Mouse (Mus musculus) heart, adult 11 months (tissue): ENCODE data around the gene Rps6ka6.

Experiments used
- DNase-seq: peaks from one replicate; pipeline ENCODE4 v3.0.0; 2022

The Rps6ka6 gene

DNA sequence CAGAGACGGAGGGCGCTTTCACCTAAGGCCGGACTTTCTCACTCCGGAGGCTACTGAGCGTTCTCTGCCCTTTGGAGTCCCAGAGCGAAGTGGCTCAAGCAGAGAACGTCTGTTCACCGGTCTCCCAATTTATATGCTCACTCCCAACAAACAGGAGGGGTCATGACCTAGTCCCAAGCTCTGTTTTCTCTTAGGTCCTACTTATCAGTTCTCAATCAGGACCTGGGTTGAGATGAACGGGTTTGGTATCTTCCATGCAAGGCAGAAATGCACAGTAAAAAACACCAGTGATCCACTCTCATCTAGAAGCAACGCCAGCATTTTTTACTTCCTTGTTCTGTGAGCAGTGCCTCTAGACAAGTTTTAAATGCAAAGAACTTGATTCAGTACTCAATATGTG is at the start of gene Rps6ka6:
Gene Rps6ka6 (minus strand): TSS at position 101 of the 400 bp plus-strand sequence.
- no peak for DNase-seq

DNA sequence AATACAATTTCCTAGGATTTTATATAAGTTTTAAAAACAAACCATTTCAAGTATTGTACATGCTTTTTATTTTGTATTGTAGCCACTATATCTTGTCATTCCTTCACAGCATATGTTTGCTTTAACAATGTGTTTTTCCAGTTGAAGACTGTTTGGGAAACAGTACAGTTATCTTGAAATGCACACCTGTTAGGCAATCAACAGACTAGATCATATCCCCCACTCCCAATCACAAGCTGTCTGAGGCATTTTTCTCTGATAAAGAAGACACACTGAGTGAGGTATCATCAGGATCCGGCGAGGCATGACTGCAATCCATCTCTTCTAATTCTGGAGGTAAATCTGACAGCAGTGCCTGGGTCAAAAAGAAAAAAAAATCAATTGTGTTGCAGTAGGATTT is 39.3 kb upstream of the Rps6ka6 start:
- DNase-seq, result no peak

DNA sequence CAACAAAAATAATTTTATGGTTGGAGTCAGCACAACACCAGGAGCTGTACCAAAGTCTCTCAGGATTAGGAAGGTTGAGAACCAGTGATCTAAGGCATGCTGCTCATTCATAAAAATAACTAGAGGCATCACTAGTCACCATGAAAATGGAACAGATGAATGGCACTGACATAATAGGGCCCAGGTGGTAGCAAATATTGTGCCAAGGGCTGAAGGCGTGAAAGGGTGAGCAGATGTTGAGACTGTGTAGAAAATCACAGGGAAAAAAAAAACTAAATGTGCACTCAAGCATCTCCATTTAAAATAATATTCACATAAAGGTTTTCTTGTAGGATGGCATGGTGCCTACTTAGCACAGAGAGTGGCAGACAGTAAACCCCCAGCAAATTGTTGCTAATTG is 19.6 kb downstream of the Rps6ka6 start:
- DNase-seq, result no peak

DNA sequence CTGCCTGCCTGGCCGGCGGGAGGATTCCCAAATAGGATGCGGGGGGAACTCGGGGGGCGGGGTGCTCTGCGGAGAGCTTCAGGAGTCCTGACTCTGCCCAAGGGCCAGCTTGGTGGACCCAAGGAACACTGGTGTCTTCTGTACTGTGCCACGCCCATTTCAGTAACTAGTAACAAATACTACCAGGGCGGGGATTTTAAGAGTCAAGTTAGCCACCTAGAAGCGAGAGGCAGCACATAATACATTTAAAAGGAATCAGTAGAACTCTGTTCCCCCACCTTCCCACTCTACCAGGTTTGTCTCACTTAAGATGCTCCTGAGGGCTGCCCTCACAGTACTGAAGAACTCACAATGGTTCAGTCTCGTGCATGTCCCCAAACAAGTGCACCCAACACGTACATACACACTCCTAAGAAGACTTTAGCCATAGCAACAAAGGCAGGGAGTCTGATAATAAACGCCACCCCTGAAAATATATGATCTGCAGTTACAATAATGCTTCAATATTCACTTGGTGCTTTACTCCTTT is 74.1 kb downstream of the Rps6ka6 start:
- no peak for DNase-seq

DNA sequence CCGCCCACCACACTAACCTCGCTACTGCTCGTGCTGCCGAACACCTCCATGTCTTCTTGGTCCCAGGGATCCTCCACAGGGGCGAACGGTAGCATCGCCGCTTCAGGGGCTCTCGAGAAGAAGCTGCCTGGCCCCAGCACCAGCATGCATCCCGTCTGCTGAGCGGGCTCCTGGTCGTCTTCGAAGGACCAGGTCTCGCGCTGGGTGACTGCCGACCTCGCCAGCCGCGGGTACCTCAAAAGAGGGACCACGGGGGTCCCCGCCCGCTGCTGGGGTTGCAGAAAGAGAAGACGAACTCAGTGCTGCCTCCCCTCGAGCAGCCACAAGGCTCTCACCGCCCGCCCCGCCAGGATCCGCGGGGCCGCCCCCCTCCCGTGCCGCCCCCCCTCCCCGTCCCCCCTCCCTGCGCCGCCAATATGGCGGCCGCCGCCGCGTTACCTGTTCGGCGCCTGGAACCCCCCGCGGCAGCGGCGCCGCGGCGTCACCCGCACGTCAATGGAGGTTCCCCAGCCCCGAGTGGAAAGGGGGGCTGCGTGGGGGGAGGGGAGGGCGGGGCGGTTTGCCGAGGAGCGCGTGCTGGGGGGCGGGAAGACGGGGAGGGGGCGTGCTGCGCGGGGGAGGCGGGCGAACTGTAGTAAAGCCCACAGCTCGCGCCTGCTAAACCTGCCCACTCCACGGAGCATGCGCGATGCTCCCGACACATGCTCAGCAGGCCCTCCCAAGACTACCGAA is 74.8 kb downstream of the Rps6ka6 start:
- peak; percentile 82 for DNase-seq

- peak; percentile 74 for DNase-seq
Measured at GRCm38 (mm10) chrX:111462495-111462832, 75.3 kb downstream of the Rps6ka6 start.

- DNase-seq, result no peak
Measured at GRCm38 (mm10) chrX:111462092-111462491, 75.7 kb downstream of the Rps6ka6 start.

- no peak for DNase-seq
Measured at GRCm38 (mm10) chrX:111460166-111460565, 77.6 kb downstream of the Rps6ka6 start.

- no peak for DNase-seq
Measured at GRCm38 (mm10) chrX:111436571-111436970, 101.2 kb downstream of the Rps6ka6 start.

DNA sequence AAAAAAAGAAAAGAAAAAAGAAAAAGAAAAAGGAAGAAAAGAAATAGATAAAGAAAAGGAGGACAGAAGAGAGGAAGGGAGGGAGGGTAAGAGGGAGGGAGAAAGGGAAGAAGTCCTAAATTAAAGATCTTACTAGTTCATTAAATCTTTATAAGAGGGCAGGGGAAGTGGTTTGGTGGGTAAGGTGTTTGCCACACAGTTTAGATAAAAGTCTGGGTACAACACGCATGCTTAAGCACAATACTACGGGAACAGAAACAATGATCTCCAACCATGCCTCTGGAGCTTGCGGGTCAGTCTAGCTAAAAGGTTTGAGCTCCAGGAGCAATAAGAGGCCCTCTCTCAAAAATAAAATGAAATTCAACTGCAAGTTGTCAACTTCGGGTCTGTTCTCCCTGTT is 123.0 kb downstream of the Rps6ka6 start:
- DNase-seq, result no peak

GRCm38 (mm10) chrX:111404816-111405215 is 132.9 kb downstream of the Rps6ka6 start:
- no peak for DNase-seq

GRCm38 (mm10) chrX:111377020-111377419 is 160.7 kb downstream of the Rps6ka6 start:
- DNase-seq, result no peak

GRCm38 (mm10) chrX:111374177-111374576 is 163.6 kb downstream of the Rps6ka6 start:
- no peak for DNase-seq
